Mouse (Mus musculus) G1E (cell line): ENCODE measurements around the gene Scamp2.

Source experiments
- CTCF ChIP-seq: IDR thresholded peaks from 2 replicates; pipeline ENCODE4 v1.5.1; 2012; ENCODE audit warnings: low read depth, low read length, inconsistent platforms, mixed read lengths
- GATA1 ChIP-seq: IDR thresholded peaks from 2 replicates; pipeline ENCODE4 v1.6.1; 2012; ENCODE audit warnings: borderline replicate concordance, low read length, inconsistent platforms, mixed read lengths
- TAL1 ChIP-seq: conservative IDR thresholded peaks from 2 replicates; pipeline ENCODE4 v1.6.1; 2012; ENCODE audit warnings: low read depth, low read length, inconsistent platforms, mixed read lengths

DNA sequence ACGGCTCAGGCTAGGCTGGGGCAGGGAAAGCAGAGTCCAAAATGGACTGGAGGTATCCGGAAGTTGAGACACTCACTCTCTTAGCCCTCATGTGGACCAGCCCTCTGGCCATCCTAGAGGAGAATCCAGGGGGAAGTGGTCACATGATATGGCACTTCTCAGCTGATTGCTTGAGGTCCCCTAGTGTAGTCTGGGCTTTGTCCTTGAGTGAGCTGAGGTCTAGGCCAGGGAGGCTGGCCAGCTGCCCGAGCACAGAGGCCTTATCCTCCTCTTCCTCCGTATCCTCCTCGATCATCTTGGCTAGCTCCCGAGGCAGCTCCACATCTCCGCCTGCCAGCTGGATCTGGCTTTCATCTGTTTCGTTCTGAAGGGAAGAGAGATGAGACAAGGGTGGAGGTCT, 41.4 kb downstream of the Scamp2 start:
- no peak for TF ChIP-seq CTCF
- no peak for TF ChIP-seq TAL1
- no peak for TF ChIP-seq GATA1
